Mouse (Mus musculus) liver, adult (tissue): Measurements from ENCODE around the gene Agrn.

Experiments
- GATA4 ChIP-seq: IDR thresholded peaks from 2 replicates; pipeline ENCODE4 v1.6.1; 2014; ENCODE audit warnings: mild to moderate bottlenecking, low read length; ENCODE audit not compliant: insufficient replicate concordance

The Agrn gene

DNA sequence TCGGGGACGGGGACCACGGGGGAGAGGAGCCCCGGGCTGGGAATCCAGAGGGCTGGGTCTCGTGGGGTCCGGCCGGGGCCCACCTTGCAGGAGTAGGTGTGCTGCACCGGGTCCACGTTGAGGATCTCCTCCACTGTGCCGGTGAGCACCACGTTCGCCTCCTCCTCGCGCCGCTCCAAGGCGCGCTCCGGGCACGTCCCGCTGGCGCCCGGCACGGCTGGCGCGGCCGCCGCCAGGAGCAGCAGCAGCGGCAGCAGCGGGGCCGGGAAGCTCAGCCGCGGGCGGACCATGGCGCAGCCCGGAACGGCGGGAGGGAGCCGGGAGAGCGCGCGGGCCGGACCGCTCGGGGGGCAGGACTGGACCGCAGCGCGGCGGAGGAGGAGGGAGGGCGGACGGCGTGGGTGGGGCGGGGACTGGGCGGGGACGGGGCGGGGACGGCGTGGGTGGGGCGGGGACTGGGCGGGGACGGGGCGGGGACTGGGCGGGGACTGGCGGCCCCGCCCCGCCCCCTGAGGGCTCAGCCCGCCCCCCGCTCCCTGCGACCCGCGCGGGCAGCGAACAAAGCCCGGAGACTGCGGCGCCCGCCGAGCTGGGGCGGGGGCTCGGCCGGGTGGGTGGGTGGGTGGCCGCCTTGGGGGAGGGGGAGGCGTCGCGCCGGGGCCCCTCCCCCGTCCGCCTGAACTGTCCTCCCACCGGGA lies at the start of gene Agrn:
Agrn (minus strand) TSS at position 358 of the 698 bp plus-strand sequence.
- no peak for TF ChIP-seq GATA4

DNA sequence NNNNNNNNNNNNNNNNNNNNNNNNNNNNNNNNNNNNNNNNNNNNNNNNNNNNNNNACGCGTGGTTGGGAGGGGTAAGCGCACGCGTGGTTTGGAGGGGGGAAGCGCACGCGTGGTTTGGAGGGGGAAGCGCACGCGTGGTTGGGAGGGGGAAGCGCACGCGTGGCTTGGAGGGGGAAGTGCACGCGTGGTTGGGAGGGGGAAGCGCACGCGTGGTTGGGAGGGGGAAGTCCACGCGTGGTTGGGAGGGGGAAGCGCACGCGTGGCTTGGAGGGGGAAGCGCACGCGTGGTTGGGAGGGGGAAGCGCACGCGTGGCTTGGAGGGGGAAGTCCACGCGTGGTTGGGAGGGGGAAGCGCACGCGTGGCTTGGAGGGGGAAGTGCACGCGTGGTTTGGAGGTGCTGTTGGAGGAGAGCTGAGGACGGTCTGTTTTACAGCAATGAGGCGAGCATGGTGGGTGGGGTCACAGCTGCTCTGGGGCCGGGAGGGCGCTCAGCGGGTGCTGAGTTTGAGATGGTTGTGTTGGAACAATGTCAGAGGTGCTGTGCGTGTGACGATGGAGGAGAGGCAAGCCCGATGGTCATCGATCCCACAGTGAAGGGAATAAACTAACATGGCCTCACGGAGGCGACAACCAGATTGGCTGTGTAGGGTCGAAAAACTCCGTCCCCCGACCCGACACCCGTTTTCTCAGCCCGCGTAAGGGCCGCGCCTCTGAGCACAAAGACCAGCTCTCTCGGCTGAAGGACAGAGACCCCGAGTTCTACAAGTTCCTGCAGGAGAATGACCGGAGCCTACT lies 39.6 kb upstream of the Agrn start:
- TF ChIP-seq GATA4 = no peak

DNA sequence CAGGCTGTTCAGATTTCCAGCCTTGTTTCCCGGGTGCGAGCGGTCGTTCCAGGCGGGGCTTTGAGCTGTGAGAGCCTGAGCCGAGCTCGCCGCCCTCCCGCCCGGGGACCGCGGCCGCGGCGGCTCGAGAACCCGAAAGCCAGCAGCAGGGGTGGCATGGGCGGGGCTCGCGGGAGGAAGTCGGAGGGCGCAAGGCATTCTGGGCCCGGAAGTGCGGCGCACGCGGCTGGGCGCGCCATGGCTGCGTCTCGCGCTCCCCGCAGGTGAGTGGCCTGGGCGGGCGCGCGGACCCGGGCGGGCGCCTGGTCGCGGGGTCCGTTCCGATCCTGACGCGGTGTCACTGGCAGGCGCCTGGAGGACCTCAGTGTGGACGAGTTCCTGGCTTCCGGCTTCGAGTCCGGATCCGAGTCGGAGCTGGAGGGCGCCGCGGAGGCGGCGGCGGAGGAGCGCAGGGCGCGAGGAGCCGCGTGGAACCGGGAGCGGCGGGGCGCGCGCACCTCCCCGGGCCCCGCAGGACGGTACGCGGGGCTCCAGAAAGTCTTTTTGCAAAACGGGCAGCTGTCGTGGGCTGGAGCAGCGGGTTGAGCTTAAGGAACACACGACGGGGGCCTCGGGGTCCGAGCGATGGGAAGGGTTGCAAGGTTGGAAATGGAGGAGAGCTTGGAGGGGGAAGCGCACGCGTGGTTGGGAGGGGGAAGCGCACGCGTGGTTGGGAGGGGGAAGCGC lies 38.7 kb upstream of the Agrn start, which contains the start of gene Noc2l:
Noc2l (plus strand) TSS at position 203 of the 726 bp plus-strand sequence.
- no peak for TF ChIP-seq GATA4

DNA sequence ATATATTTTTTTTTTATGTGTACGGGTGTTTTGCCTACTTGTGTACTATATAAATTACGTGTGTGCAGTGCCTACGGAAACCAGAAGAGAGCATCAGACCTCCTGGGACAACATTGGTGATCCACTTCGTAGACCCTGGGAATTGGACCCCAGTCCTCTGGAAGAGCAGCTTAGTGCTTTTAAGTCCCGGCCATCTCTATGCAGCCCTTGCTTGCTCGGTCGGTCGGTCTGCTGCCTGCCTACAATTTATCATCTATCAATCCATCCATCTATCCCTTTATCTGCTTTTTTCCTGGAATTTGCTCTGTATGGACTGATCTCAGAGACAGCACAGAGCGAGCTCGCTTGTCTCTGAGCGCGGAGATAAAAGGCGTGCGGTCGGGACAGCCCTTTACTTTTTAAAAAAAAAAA lies 38.1 kb upstream of the Agrn start:
- no peak for TF ChIP-seq GATA4

DNA sequence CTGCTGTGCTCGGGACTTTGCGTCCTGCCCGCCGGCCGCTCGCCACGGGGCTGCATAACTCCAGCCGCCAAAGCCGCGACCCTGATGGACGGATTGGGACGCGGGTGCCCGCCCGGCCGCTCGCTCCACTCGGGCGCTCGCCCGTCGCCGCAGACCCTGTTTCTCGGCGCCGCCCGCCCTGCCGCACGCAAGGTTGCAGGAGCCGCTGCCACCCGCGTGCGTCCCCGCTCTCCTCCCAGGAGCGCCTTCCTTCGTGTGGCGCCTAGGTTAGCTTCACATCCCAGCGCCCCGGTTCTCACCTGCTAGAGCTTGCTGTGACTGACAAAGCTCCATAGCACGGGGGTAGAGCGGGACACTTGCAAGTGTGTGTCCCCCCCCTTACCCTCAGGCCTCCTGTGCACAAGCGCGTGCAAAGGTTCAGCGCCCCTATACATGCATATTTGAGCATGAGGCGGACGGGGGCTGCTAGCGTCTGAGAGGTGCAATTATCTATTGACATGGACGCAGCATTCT lies 37.5 kb upstream of the Agrn start, which contains the start of gene Plekhn1:
Plekhn1 (minus strand) TSS at position 157 of the 513 bp plus-strand sequence.
- no peak; the same call in 1 of the 2 replicates for TF ChIP-seq GATA4

DNA sequence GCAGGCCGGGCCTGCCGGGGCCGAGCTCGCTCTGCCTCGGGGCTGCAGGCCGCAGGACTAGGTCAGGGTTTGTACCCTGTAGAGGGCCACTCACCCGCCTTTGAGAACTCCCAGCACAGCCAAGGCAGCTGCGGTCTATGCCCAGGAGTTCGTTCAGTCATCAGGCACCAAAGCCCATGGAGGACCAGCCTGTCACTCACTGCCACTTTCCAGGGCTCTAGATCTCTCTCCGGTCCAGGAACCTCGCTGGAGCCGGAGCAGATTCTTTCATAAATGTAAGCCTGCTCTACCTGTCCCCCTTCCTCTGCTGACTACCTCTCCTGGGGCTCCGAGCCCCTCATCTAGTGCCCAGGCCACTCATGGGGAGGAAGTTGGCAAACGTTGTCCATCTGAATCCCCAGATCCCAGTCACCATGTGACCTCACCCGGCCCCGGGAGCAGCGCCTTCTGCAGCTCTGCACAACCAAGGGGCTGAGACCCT lies 36.8 kb upstream of the Agrn start:
- TF ChIP-seq GATA4 = no peak

DNA sequence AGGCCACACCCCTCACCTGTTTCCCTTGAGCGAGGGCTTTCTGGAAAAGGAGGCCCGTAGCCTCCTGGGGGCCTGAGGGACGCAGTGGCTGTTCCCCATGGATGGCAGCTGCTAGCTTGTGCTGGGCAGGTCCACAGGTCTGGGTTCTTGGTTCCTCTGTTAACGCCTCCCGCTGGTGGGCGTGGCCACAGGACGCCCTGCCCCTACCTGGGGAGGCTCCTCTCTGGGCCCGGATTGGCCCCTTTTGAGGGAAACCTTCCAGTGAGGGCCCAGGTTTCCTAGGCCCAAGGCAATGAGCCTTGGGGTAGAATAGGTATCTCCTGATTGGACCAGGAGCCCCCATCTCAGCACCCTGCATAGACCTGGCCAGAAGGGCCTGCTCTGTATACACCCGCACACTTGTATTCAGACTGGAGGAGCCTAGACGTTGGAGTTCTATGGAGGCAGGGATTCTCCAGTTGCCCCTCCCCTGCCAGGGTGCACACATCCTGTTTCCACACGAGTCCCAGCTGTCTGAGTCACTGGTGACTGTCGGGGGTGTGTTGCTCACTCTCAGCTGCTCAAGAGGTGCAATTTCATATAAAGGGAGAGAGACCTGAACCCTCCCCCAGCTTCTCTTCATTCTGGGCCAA lies 31.2 kb upstream of the Agrn start:
- no peak for TF ChIP-seq GATA4

DNA sequence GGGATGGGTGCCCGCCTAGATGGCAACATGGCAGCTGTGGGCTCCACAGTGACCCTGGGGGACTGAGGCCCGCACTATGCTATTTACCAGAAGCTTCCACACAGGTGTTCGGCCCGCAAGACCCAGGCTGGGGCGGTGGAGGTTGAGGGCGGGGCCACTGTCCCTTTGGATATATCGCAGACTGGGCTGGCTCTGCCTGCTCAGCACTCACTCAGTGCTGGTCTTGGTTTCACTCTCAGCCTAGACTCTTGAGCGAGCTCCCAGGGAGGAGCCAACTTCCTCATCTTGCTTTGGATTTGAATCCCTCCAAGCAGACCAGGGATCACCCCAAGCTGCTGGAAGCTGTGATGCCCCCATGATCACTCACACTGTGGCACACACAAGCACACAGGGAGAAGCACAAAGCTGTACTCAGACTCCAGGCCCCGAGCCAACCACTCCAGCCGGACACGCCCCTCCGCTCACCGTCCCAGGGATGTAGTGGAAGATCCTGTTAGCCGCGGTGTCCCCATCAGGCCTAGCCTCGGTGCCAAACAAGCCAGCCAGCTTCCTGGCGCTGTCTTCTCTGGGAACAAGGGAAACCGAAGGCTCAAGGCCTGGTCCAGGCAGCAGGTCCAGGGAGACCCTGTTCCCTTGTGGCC lies 30.6 kb upstream of the Agrn start:
- TF ChIP-seq GATA4 = no peak

DNA sequence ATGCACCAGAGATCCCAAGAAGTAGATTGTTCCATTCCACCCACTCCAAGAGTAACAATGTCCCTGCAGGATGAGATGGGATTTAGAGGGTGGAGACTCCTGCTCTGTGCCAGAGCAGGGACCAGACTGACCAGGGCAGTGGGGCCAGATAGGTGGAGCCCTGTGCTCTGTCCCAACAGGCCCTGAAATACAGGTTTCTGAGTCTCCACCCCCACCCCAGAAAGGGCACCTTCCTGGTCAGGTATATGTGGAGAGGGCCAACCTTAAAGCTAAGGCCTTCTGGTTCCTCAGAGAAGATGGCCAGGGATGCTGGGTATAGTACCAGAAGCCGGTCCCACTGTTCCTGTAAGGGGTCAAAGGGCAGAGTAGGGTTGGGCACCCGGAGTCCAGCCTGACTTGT lies 27.0 kb upstream of the Agrn start:
- no peak for TF ChIP-seq GATA4

DNA sequence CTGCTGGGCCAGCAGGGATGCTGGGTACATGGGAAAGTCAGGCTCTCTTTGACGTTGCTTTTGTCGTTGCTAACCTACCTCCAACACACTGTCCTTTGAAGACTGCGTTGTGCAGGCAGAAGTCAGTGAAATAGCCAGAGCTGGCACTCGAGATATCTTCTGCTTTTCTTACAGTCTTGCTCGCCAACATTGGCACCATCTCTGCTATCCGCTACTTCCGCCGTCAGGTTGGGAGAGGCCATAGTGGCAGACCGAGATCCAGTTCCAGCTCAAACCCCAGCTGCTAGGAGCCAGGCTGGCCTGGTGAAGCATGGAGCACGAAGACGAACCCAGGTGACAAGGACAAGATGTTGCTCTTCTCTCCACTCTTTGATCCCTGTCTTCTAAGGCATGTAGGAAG lies 22.6 kb upstream of the Agrn start:
- no peak for TF ChIP-seq GATA4

DNA sequence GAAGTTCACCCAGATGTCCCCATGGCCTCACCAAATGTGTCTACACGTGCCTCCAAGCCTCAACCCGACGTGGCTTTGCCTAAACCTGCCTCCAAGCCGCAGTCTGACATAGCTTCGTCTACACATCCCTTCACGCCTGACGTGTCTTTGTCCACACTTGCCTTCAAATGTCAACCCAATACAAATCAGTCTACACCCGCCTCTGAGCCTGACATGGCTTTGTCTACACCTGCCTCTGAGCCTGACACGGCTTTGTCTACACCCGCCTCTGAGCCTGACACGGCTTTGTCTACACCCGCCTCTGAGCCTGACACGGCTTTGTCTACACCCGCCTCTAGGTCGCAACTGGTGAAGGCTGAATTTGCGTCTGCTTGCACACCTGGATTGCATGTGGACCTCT lies 20.6 kb upstream of the Agrn start:
- TF ChIP-seq GATA4 = no peak

DNA sequence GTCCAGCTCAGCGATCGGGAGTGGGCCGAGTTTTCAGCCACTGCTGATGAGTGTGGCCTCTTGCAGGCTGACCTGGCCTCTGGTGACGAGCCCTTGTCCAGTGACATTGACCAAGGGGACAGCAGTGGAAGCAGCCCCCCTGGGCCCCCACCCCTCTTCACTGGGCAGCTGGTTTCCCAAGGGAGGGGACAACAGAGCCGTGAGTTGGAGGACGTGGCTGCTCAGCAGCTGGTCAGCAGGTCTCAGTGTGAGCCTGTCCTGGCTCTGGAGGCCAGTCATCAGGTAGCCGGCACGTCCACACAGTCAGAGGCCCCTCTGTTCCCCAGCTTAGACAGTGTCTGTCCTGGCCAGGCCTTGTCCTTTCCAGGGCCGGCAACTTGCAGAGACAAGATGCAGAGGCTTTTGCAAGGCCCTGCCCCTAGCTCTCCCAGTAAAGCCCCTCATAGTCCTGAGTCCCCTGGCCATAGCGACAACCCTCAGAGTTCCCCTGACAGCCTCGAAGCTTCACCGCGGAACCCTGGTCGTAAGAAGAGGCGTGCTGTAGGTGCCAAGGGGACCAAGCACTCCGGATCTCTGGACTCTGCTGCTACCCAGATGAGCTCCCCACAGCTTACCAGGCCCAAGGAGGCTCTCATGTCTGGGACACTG lies 19.9 kb upstream of the Agrn start:
- no peak for TF ChIP-seq GATA4

DNA sequence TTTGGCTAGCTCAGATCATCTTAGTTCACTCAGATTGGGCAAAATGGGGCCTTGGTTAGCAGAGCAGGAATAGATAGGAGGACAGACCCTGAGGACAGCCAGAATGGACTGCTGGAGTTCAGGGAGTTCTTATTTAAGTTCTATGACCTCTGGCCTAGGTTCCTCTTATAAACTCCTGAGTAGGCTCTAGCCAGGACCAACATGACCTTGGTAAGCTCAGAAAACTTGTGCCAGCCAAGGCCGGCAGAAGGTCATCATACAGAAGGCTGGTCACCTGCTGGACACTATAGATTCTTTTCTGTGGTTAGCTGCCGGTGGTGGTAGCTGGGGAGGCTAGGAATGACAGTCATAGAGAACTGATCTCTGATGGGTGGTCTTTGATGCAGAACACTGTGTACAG lies 18.9 kb upstream of the Agrn start:
- no peak for TF ChIP-seq GATA4

DNA sequence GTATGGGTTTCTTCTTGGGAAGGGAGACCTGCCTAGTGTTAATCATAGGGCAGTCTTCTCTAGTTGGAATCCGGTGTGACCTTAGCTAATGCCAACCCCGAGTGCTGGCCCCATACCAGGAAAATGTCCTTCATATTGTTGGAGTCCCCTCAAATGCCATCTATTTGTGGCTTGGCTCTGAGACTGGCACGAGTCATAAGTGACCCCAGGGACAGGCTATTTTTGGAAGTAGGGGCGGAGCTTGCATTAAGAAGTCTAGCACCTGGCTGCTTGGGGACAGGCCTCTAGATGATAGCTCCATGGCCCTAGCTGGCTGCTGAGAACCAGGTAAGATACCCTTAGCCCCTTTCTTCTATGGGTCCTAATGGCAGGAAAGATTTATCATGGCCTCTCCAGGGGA lies 18.4 kb upstream of the Agrn start, which contains the start of gene Perm1:
Perm1 (plus strand) TSS at position 220 of the 400 bp plus-strand sequence.
- TF ChIP-seq GATA4 = no peak

DNA sequence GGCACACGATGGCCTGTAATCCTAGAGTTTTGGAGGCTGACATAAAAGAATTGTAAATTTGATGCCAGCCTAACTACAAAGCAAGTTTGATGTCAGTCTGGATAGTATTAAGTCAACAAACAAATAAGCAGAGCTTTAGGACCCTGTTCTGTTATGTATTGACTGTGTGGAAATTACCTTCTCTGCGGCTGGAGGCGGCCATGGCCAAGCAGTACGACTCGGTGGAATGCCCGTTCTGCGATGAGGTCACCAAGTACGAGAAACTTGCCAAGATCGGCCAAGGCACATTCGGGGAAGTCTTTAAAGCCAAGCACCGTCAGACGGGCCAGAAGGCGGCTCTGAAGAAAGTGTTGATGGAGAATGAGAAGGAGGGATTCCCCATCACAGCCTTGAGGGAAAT lies 15.8 kb upstream of the Agrn start:
- no peak for TF ChIP-seq GATA4
